Mouse (Mus musculus): ENCODE data around the gene Hist1h2af.
A peak's percentile ranks its signal among the peaks of the same experiment; 100 is the strongest.

The Hist1h2af gene

DNA sequence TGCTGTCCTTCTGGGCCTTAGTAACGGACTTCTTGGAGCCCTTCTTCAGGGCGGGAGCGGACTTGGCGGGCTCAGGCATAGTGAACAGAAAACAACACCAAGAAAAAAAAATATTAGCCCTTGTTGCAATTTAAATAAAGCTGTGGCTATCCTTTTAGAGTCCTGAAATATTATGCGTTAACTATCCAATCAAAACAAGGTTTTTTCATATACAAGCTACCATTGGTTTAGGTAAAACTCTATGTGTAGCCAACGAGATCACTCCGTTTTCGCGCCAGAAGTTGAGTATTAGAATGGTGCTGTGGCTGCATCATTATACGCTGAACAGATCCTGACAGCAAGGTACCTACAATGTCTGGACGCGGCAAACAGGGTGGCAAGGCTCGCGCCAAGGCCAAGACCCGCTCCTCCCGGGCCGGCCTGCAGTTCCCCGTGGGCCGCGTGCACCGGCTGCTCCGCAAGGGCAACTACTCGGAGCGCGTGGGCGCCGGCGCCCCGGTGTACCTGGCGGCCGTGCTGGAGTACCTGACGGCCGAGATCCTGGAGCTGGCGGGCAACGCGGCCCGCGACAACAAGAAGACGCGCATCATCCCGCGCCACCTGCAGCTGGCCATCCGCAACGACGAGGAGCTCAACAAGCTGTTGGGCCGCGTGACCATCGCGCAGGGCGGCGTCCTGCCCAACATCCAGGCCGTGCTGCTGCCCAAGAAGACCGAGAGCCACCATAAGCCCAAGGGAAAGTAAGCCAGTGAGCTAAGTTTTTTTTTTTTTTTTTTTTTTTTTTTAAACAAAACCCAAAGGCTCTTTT, at the start of gene Hist1h2af:
TSS of gene Hist1h2af (plus strand) at position 347 of the 808 bp plus-strand sequence.
- DNase-seq = peak; percentile 73 to 83

DNA sequence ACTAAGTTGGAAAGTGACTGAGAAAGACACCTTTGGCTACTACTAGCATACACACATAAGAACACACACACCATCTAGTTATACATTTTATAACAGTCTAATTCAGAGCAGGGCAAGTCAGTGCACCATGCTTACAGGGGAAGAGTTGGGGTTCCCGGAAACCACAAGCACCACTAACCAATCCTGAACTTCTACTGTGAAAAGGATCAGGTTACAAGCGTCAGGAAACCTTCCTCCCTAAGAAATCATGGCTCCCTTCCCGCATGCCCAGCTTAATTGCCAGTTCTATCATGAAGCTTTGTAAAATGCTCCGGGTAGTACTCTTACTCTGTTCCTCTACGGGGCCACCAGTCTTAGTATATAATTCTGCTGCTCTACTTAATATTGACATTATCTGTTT, 48.4 kb upstream of the Hist1h2af start:
- no peak for DNase-seq

DNA sequence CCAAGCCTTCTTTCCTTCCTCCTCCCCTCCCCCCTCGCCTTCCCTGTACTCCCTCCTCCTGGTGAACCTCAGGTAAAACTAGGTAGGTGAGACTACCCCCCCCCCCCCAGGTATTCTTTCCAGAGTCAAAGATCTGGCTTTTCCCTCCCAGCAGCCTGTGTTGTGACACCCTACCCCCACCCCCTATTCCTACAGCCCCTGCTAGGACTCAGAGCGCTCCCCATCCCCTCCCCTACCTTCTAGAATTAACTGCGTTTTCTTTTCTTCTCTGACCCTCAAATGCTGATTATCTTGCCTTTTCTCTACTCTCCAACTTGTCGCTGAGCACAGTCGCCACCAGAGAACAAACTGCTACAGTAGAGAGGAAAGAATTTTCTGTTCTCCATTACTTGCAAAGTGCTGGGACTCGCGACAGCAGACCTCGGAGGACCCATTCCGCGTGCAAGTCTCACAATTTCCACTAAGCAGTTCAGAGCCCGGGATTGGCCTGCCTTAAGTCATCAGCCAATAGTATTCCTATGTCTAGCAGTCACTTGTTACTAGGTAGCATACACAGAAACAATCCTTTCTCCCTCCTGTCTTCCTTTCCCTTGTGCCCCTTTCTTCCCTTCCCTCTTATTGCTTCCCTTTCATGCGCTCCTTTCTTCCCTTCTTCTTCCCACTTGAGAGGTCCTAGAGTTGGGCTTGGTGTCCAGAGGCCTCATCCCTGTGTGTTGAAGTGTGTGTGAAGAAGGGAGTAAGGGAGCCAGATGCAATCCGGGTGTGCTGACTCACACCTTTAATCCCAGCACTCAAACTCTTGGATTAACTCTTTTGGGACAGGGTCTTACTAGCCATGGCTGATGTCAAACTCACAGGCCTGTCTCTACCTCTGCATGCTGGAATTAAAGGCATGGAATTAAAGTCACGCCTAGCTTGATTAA, 45.0 kb upstream of the Hist1h2af start, which contains the start of gene Btn2a2:
TSS of gene Btn2a2 (minus strand) at position 458 of the 923 bp plus-strand sequence.
- peak; percentile 67 to 79 for DNase-seq

GRCm38 (mm10) chr13:23490863-23491262, 42.8 kb upstream of the Hist1h2af start:
- no peak for DNase-seq

- no peak for DNase-seq
Observed at GRCm38 (mm10) chr13:23491263-23491662, 42.4 kb upstream of the Hist1h2af start.

- no peak for DNase-seq
Observed at GRCm38 (mm10) chr13:23491990-23492389, 41.7 kb upstream of the Hist1h2af start.

GRCm38 (mm10) chr13:23495526-23495925, 38.2 kb upstream of the Hist1h2af start:
- no peak for DNase-seq

DNA sequence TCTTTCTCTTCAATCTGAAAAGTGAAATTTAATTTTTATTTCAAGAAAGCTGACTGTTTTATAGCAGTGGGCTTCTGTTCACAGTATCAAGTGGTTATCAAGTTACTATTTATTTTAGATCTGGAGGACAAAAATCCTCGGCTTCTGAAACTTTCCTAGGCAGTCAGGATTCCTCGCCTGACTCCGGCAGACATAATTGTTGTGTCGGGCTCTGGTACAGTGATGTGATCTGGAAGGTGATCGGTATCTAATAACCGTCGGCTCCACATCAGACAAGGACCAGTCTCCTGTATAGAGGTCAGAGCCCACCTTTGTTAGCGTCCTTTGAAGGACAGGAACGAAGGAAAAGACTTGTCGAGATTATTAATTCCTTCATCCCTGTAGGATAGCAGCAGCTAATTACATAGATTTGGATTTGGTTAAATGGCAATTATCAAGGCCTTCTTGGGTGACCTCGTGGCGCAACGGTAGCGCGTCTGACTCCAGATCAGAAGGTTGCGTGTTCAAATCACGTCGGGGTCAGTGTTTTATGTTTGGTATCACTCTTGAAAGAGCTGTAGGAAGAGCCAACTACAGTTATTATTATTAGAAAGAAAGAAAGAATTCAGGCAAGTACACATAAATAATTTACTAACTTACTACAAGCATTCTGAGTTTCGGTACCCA, 35.9 kb upstream of the Hist1h2af start:
- peak; percentile 35 to 48 for DNase-seq

DNA sequence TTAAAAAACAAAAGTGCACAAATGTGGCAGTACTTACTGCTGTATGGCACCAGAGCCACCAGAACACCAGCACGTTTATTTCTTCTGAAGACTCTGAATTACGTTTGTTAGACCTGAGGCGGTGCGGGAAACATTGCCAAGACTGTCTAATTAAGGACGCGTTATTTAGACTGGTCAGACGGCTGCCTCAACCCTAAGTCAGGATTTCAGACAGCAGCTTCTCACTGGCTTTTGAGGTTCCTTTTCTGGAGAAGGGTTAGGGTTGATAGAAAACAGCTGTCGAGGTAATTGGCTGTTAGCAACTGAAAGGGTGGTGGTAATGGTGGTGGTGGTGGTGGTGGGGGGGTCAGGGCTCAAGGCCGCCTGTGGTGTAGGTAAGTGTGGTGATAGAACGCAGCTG, 35.1 kb upstream of the Hist1h2af start:
- DNase-seq = no peak

DNA sequence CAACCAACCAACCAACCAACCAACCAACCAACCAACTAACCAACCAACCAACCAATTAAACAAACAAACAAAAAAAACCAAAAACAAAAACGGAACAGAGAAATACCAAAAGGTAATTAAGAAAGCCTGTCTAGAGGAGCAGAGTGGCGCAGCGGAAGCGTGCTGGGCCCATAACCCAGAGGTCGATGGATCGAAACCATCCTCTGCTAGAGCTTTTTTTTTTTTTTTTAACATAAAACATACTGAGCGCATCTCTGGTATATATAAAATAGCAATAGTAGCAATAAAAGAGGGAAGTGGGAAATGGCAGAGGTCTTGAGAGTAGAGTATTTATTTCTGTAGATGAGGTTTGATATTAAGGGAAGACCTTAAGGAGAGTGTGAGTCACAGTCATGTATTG, 33.8 kb upstream of the Hist1h2af start:
- DNase-seq = no peak

DNA sequence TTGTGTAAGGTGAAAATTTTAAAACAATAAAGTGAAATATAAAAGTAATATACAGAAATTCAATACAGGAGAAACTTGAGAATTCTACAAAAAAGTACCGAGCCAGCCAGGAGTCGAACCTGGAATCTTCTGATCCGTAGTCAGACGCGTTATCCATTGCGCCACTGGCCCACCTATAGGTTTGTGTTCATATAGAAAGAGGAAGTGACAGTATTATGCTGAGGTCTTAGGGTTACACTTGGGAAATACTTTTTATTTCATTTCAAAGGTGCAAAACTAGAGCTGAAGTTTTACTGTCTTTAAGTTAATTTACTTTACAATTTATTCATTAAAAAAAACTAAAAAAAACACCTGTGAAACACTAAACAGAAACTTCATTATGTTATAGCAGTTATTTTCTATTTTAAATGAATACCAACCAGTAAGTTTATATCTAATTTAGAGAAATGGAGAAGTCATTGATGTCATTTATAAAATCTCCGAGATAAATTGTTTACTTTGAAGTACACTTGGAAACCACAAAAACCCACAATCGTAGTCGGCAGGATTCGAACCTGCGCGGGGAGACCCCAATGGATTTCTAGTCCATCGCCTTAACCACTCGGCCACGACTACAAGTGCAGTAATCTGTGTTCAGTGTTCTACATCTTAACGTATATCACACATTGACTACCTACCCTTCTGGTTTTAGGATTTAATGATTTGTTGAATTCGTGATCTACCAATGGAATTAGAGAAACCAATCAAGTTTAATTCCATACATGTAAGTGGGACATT, 33.1 kb upstream of the Hist1h2af start:
- DNase-seq = peak; percentile 64 to 72

DNA sequence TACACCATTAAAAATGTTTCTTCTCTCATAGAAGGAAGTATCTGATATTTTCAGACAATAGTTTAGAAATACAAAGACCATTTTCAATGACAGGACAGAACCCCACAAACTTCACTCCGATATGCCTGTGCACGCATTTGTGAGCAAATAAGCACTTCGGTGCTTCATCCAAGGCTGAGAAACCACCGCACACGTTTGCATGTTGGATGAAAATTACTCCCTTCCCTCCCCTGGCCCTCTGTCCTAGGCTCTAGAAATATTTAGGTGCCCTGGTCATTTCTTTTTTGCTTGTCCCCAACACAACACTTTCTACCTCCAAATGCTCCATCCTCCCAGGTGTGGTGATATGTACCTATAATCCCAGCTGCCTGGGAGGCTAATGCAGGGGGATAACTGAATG, 32.2 kb upstream of the Hist1h2af start:
- DNase-seq = no peak

DNA sequence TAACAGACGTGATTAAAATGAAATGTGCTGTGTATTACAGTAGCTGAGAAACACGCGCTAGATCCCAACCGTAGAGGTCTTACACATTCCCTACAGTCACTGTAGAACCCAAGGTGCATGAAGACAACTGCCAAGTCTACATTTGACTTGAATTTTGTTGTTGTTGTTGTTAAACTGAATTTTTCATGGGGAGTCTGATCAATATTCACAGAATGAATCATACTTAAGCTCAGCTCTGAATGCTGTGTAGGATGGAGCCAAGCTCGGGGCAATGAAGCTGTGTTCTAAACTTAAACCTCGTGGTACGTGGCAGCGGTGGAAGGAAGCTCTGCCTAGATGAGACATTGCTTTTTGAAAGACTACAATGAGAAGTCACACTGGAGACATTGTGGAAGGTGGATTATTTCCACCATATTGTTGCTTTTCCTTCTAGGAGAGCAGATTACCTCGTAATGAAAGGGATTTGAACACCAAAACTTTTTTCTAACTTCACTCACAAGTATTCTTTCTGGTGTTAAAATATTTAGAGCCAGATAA, 31.6 kb upstream of the Hist1h2af start:
- no peak for DNase-seq

- no peak for DNase-seq
Observed at GRCm38 (mm10) chr13:23502916-23503315, 30.8 kb upstream of the Hist1h2af start.

- DNase-seq = peak; percentile 41 to 51
Observed at GRCm38 (mm10) chr13:23503797-23504196, 29.9 kb upstream of the Hist1h2af start.

GRCm38 (mm10) chr13:23505662-23506345, 27.9 kb upstream of the Hist1h2af start:
- no peak for DNase-seq

GRCm38 (mm10) chr13:23506351-23506750, 27.4 kb upstream of the Hist1h2af start:
- peak; percentile 55 to 59 for DNase-seq

- DNase-seq = peak; percentile 21 to 37
Observed at GRCm38 (mm10) chr13:23506819-23507515, 26.7 kb upstream of the Hist1h2af start.

GRCm38 (mm10) chr13:23510127-23510526, 23.6 kb upstream of the Hist1h2af start:
- no peak for DNase-seq

DNA sequence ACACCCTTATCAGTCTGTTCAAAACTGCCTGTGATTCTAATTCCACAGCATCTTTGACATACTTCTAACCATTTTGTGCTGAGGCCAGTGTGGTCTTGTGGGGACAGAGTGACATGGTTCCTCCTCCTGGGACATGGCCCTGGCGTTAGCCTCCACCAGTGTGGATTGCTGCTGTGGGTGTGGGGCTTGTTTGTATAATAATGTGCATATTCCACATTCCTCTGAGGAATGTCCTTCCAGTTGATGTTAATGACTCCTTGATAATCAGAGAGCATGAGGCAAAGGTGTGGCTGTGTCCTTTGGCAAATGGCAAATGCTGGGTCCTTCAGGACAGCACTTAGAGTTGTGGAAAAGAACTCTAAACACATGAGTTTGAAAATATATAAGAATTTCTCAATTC, 20.2 kb upstream of the Hist1h2af start:
- DNase-seq = no peak

GRCm38 (mm10) chr13:23515281-23515680, 18.4 kb upstream of the Hist1h2af start:
- DNase-seq = no peak
